Mouse (Mus musculus) forebrain, embryonic 13.5 days (tissue): ENCODE results near the gene Syce3. TPM values are rescaled to one million over a fixed set of nuclear protein-coding genes. Genes with fewer than 3 reads are reported as not detected.

ENCODE experiments used
- ATAC-seq: fragments of 200-750 bp; cut with Nextera tagmentation; 2 replicates; pipeline ENCODE4 v1.8.0; 2017
- H3K27ac ChIP-seq: fragments of 300-500 bp; sonication (generic); 2 replicates; pipeline ENCODE4 v1.5.1; 2015; ENCODE audit warnings: inconsistent platforms, mild to moderate bottlenecking, moderate library complexity
- H3K27me3 ChIP-seq: fragments of 300-500 bp; sonication (generic); 2 replicates; pipeline ENCODE4 v1.6.1; 2015; ENCODE audit warnings: mild to moderate bottlenecking, inconsistent platforms
- H3K36me3 ChIP-seq: fragments of 300-500 bp; sonication (generic); 2 replicates; pipeline ENCODE4 v1.6.1; 2015; ENCODE audit warnings: mild to moderate bottlenecking, inconsistent platforms; ENCODE audit not compliant: poor library complexity, severe bottlenecking
- H3K4me1 ChIP-seq: fragments of 300-500 bp; sonication (generic); 2 replicates; pipeline ENCODE4 v1.6.1; 2015; ENCODE audit warnings: inconsistent platforms
- H3K4me2 ChIP-seq: fragments of 300-500 bp; sonication (generic); 2 replicates; pipeline ENCODE4 v1.6.1; 2015; ENCODE audit warnings: inconsistent platforms, mild to moderate bottlenecking, moderate library complexity
- H3K4me3 ChIP-seq: fragments of 300-500 bp; sonication (generic); 2 replicates; pipeline ENCODE4 v1.5.1; 2015; ENCODE audit warnings: mild to moderate bottlenecking, inconsistent platforms
- H3K9ac ChIP-seq: fragments of 300-500 bp; sonication (generic); 2 replicates; pipeline ENCODE4 v1.6.1; 2015; ENCODE audit warnings: mild to moderate bottlenecking, inconsistent platforms
- H3K9me3 ChIP-seq: fragments of 300-500 bp; sonication (generic); replicated peaks from 2 replicates; pipeline ENCODE4 v1.6.1; 2016; ENCODE audit warnings: inconsistent platforms
- WGBS: fragments of 180-500 bp; shearing (Covaris S2); methylation state at CpG from one replicate; pipeline ENCODE4 v1.1.7; 2015; 5-methylcytosine and 5-hydroxymethylcytosine counted together
- polyA plus RNA-seq: library from polyadenylated mRNA; unstranded; fragments of >200 nt; fragmentation: Nextera tagmentation; extraction: Ambion mirVana; gene quantifications from 2 replicates; pipeline ENCODE4 v1.2.1, GENCODE M21; 2015

Gene Syce3
- polyA plus RNA-seq, 1 experiment from 2014 or later, result not detected

- ATAC-seq, result no peak
- peaks cover 60% of the 10 kb centered on the region for H3K27me3 ChIP-seq
- no peak overlapping the region for H3K4me3 ChIP-seq
- peaks cover 31% of the 10 kb centered on the region for H3K4me1 ChIP-seq
- no peaks in the 10 kb centered on the region for H3K9me3 ChIP-seq
- H3K4me2 ChIP-seq, result peak overlapping the region; percentile 14; the same call in 1 of the 2 replicates
- H3K27ac ChIP-seq, result no peak overlapping the region
- H3K36me3 ChIP-seq, result peaks cover 5% of the 10 kb centered on the region
- WGBS, result 8% methylated on average over 18 of the region's 18 CpGs
- no peak overlapping the region for H3K9ac ChIP-seq
Measured at GRCm38 (mm10) chr15:89377362-89377761, 32.9 kb downstream of the Syce3 start.

GRCm38 (mm10) chr15:89376957-89377356, 33.3 kb downstream of the Syce3 start, which contains the start of gene Tymp:
Gene Tymp, minus strand, starts transcription at chr15:89377039.
- Histone ChIP-seq H3K9ac (no peak within 1 kb of the TSS), H3K4me1 (peaks cover 31% of the 10 kb centered on the region), H3K4me3 (no peak within 1 kb of the TSS), H3K9me3 (no peaks in the 10 kb centered on the region), H3K4me2 (peak within 1 kb of the TSS; percentile 14; the same call in 1 of the 2 replicates), H3K27me3 (peaks cover 60% of the 10 kb centered on the region), H3K27ac (no peak within 1 kb of the TSS), H3K36me3 (peaks cover 9% of the 10 kb centered on the region)
- WGBS, result 15% methylated on average over 16 of the region's 16 CpGs
- ATAC-seq, result no peak

- Histone ChIP-seq H3K9ac (no peak overlapping the region), H3K4me3 (no peak overlapping the region), H3K4me1 (peaks cover 31% of the 10 kb centered on the region), H3K27ac (no peak overlapping the region), H3K9me3 (no peaks in the 10 kb centered on the region), H3K36me3 (peaks cover 18% of the 10 kb centered on the region), H3K27me3 (peaks cover 55% of the 10 kb centered on the region), H3K4me2 (no peak overlapping the region)
- no peak for ATAC-seq
- WGBS, result 85% methylated on average over 7 of the region's 7 CpGs
Measured at GRCm38 (mm10) chr15:89376040-89376439, 34.3 kb downstream of the Syce3 start.

GRCm38 (mm10) chr15:89374801-89375534, 35.3 kb downstream of the Syce3 start:
- Histone ChIP-seq H3K4me1 (peaks cover 31% of the 10 kb centered on the region), H3K9me3 (no peaks in the 10 kb centered on the region), H3K4me3 (no peak overlapping the region), H3K9ac (no peak overlapping the region), H3K4me2 (no peak overlapping the region), H3K27me3 (peaks cover 46% of the 10 kb centered on the region), H3K27ac (no peak overlapping the region), H3K36me3 (peaks cover 29% of the 10 kb centered on the region)
- ATAC-seq, result no peak
- 92% methylated on average over 17 of the region's 17 CpGs for WGBS

- H3K36me3 ChIP-seq, result peaks cover 35% of the 10 kb centered on the region
- H3K27me3 ChIP-seq, result peaks cover 40% of the 10 kb centered on the region
- ATAC-seq, result no peak
- peak overlapping the region; percentile 70 for H3K4me3 ChIP-seq
- H3K4me1 ChIP-seq, result peaks cover 28% of the 10 kb centered on the region
- no peaks in the 10 kb centered on the region for H3K9me3 ChIP-seq
- 52% methylated on average over 9 of the region's 9 CpGs for WGBS
- peak overlapping the region; percentile 87 for H3K9ac ChIP-seq
- H3K27ac ChIP-seq, result peak overlapping the region; percentile 93; the same call in 1 of the 2 replicates
- peak overlapping the region; percentile 71 for H3K4me2 ChIP-seq
Measured at GRCm38 (mm10) chr15:89374340-89374739, 36.0 kb downstream of the Syce3 start.

- Histone ChIP-seq H3K9me3 (no peaks in the 10 kb centered on the region), H3K27me3 (peaks cover 35% of the 10 kb centered on the region), H3K27ac (peak within 1 kb of the TSS; percentile 93), H3K4me3 (peak within 1 kb of the TSS; percentile 70), H3K4me2 (peak within 1 kb of the TSS; percentile 71), H3K4me1 (peaks cover 22% of the 10 kb centered on the region), H3K36me3 (peaks cover 40% of the 10 kb centered on the region), H3K9ac (peak within 1 kb of the TSS; percentile 87)
- ATAC-seq, result peak; percentile 88
- WGBS, result under 1% methylated on average over 42 of the region's 42 CpGs
Measured at GRCm38 (mm10) chr15:89373762-89374248, 36.5 kb downstream of the Syce3 start, which contains the start of gene Sco2. Gene Sco2, minus strand, starts transcription at chr15:89373846.

- H3K4me3 ChIP-seq, result peak overlapping the region; percentile 70
- 3% methylated on average over 35 of the region's 35 CpGs for WGBS
Measured at GRCm38 (mm10) chr15:89373027-89373761, 37.1 kb downstream of the Syce3 start.

GRCm38 (mm10) chr15:89372536-89372935, 37.8 kb downstream of the Syce3 start:
- Histone ChIP-seq H3K9ac (peak overlapping the region; percentile 87; the same call in 1 of the 2 replicates), H3K4me3 (peak overlapping the region; percentile 70), H3K4me1 (peaks cover 16% of the 10 kb centered on the region), H3K27ac (0 out of 2 replicates have a peak overlapping the region, but pooled peaks have one; percentile 93), H3K27me3 (peaks cover 22% of the 10 kb centered on the region), H3K9me3 (no peaks in the 10 kb centered on the region), H3K4me2 (peak overlapping the region; percentile 71), H3K36me3 (peaks cover 53% of the 10 kb centered on the region)
- WGBS, result 90% methylated on average over 7 of the region's 7 CpGs
- no peak for ATAC-seq

More at GRCm38 (mm10) chr15:89373027-89373761, 37.1 kb downstream of the Syce3 start:
- Histone ChIP-seq H3K4me2 (peak overlapping the region; percentile 71), H3K4me1 (peaks cover 16% of the 10 kb centered on the region), H3K27me3 (peaks cover 28% of the 10 kb centered on the region), H3K9ac (peak overlapping the region; percentile 87), H3K36me3 (peaks cover 46% of the 10 kb centered on the region), H3K9me3 (no peaks in the 10 kb centered on the region), H3K27ac (peak overlapping the region; percentile 93)
- ATAC-seq, result peak; percentile 83

GRCm38 (mm10) chr15:89372068-89372467, 38.2 kb downstream of the Syce3 start:
- 81% methylated on average over 13 of the region's 13 CpGs for WGBS
- Histone ChIP-seq H3K36me3 (peaks cover 58% of the 10 kb centered on the region), H3K4me1 (peaks cover 16% of the 10 kb centered on the region)

GRCm38 (mm10) chr15:89365141-89365551, 45.2 kb downstream of the Syce3 start:
- WGBS, result 98% methylated on average over 4 of the region's 4 CpGs
- H3K4me2 ChIP-seq, result no peak overlapping the region
- peaks cover 100% of the 10 kb centered on the region for H3K36me3 ChIP-seq
- no peaks in the 10 kb centered on the region for H3K9me3 ChIP-seq
- no peak for ATAC-seq
- H3K9ac ChIP-seq, result no peak overlapping the region
- no peak overlapping the region for H3K4me3 ChIP-seq
- no peaks in the 10 kb centered on the region for H3K4me1 ChIP-seq
- H3K27ac ChIP-seq, result no peak overlapping the region
- no peaks in the 10 kb centered on the region for H3K27me3 ChIP-seq

More at GRCm38 (mm10) chr15:89372068-89372467, 38.2 kb downstream of the Syce3 start:
- Histone ChIP-seq H3K27me3 (peaks cover 17% of the 10 kb centered on the region), H3K9me3 (no peaks in the 10 kb centered on the region), H3K27ac (no peak overlapping the region), H3K9ac (no peak overlapping the region; the same call in 1 of the 2 replicates), H3K4me3 (no peak overlapping the region), H3K4me2 (no peak overlapping the region)
- no peak for ATAC-seq

- ATAC-seq, result no peak
- H3K9ac ChIP-seq, result no peak overlapping the region
- no peak overlapping the region for H3K4me2 ChIP-seq
- H3K4me3 ChIP-seq, result no peak overlapping the region
- no peaks in the 10 kb centered on the region for H3K9me3 ChIP-seq
- H3K4me1 ChIP-seq, result peaks cover 9% of the 10 kb centered on the region; the same call in 1 of the 2 replicates
- peaks cover 84% of the 10 kb centered on the region for H3K36me3 ChIP-seq
- no peak overlapping the region for H3K27ac ChIP-seq
- H3K27me3 ChIP-seq, result no peaks in the 10 kb centered on the region
- 92% methylated on average over 7 of the region's 7 CpGs for WGBS
Measured at GRCm38 (mm10) chr15:89363051-89363450, 47.3 kb downstream of the Syce3 start.

- Histone ChIP-seq H3K4me3 (no peak overlapping the region), H3K27me3 (no peaks in the 10 kb centered on the region), H3K4me1 (peaks cover 41% of the 10 kb centered on the region), H3K36me3 (peaks cover 47% of the 10 kb centered on the region), H3K27ac (no peak overlapping the region), H3K4me2 (no peak overlapping the region), H3K9ac (no peak overlapping the region), H3K9me3 (no peaks in the 10 kb centered on the region)
- ATAC-seq, result no peak
- WGBS, result 90% methylated on average over 3 of the region's 3 CpGs
Measured at GRCm38 (mm10) chr15:89358784-89359183, 51.5 kb downstream of the Syce3 start.
